ENCODE assay signal across 34 mouse cellular contexts in genomic region chr11:67734597-67734996, GRCm38 (mm10). TPM values are rescaled to one million over a fixed set of nuclear protein-coding genes. Genes with fewer than 3 reads are reported as not detected.
A peak's percentile ranks its signal among the peaks of the same experiment; 100 is the strongest.
DNase-seq lines count a peak whose midpoint lies in the region; ATAC-seq and TF ChIP-seq lines count a peak whose summit lies in the region.
"Had no signal": no experiment of that assay in that cellular context is flagged by ENCODE, and none has a peak within 500 bp of the region (broad histone marks: within the 10 kb centered on the region; RNA-seq: fewer than 3 reads in every experiment).

No protein-coding gene starts in this region.

- no peak overlapping the region for H3K4me3 ChIP-seq in left cerebral cortex, adult 2 months
- H3K4me3 ChIP-seq: embryonic facial prominence, embryonic 10.5 days; embryonic facial prominence, embryonic 13.5 days; erythroblast, embryonic 14.5 days; forebrain, embryonic 12.5 days; forebrain, embryonic 15.5 days; heart, embryonic 12.5 days; heart, embryonic 15.5 days had no signal

- ATAC-seq in frontal cortex, adult (ENCODE audit: low TSS enrichment), result peak; percentile 73
- ATAC-seq: forebrain, embryonic 15.5 days; hindbrain, postnatal 0 days; inflammation-experienced regulatory T-cells, adult 6 months had no signal

- no peak for DNase-seq in frontal cortex, postnatal 25 days (ENCODE audit: low spot score in 2 of 2)
- no peak for DNase-seq in left cerebral cortex, adult 2 months (ENCODE audit: extremely low spot score in 1 of 2, low spot score in 2 of 2)
- DNase-seq in left cerebral cortex, postnatal 10 days (ENCODE audit: extremely low spot score in 1 of 2, low spot score in 2 of 2), result no peak
- peak; percentile 23 for DNase-seq in right cerebral cortex, postnatal 25 days
- no peak for DNase-seq in right cerebral cortex, adult 2 months (ENCODE audit: low spot score in 2 of 2)
- DNase-seq in telencephalon, adult 2 months (ENCODE audit: low read depth, low spot score), result peak; percentile 76
- no peak for DNase-seq in heart, postnatal 10 days
- DNase-seq: adrenal gland, adult 2 months; adrenal gland, postnatal 14 days; B cell, adult 2 months; cerebellum, adult 11-12 months; cerebellum, adult 8-10 months; cerebellum, postnatal 10 days; cerebellum, postnatal 36 days; embryo, embryonic 11 days; gastrocnemius, postnatal 14 days; heart, postnatal 14 days; heart, postnatal 4 days had no signal

- intact Hi-C loops in left cerebral cortex, adult 2 months (cut with DNase I), result loop anchor here (5.0 kb wide), 1 partner anchor 132 kb away; no protein-coding TSS in a partner anchor
- intact Hi-C loops in left cerebral cortex, postnatal 10 days (cut with DNase I), result no loop called here
- intact Hi-C loops in heart, postnatal 10 days (cut with DNase I), result no loop called here

- peak overlapping the region; percentile 71 for H3K27ac ChIP-seq in left cerebral cortex, adult 2 months
- H3K27ac ChIP-seq: embryonic facial prominence, embryonic 10.5 days; embryonic facial prominence, embryonic 13.5 days; forebrain, embryonic 12.5 days; forebrain, embryonic 15.5 days; heart, embryonic 15.5 days; hindbrain, embryonic 14.5 days; hindbrain, postnatal 0 days had no signal

- TF ChIP-seq CTCF in left cerebral cortex, adult 2 months (IDR thresholded peaks at IDR 0.05), result no peak

RNA-seq across cellular contexts. Expression of gene Glp2r, which starts 36.4 kb away (rescaled TPM):
- total RNA-seq in left cerebral cortex, adult 2 months (2021), result 1 to 10 TPM; 1.2 to 2.0 TPM
- 1 to 10 TPM; 1.9 to 2.3 TPM for total RNA-seq in left cerebral cortex, postnatal 10 days (2021)
- not detected for total RNA-seq in heart, postnatal 10 days (2021)
- total RNA-seq: adrenal gland, postnatal 14 days; heart, adult 8-10 months; heart, postnatal 14 days; heart, postnatal 4 days; hindbrain, postnatal 0 days; MEL had no signal

RNA-seq across cellular contexts. Expression of gene Rcvrn, which starts 39.5 kb away (rescaled TPM):
- 1 to 10 TPM in 1 of 2 experiments, under 1 TPM in 1; 0.91 to 3.2 TPM for total RNA-seq in left cerebral cortex, adult 2 months (2021)
- total RNA-seq in left cerebral cortex, postnatal 10 days (2021), result 1 to 10 TPM; 2.8 to 3.0 TPM
- not detected for total RNA-seq in heart, postnatal 10 days (2021)
- total RNA-seq: adrenal gland, postnatal 14 days; adrenal gland, postnatal 4 days; gastrocnemius, postnatal 14 days; heart, adult 8-10 months; heart, postnatal 14 days; hindbrain, postnatal 0 days; MEL had no signal

RNA-seq across cellular contexts. Expression of gene Gsg1l2, which starts 39.8 kb away (rescaled TPM):
- total RNA-seq in left cerebral cortex, adult 2 months (2021), result not detected
- not detected for total RNA-seq in left cerebral cortex, postnatal 10 days (2021)
- not detected for total RNA-seq in heart, postnatal 10 days (2021)
- total RNA-seq: adrenal gland, adult 2 months; adrenal gland, postnatal 14 days; adrenal gland, postnatal 4 days; gastrocnemius, adult 18-20 months; gastrocnemius, postnatal 14 days; gastrocnemius, postnatal 4 days; heart, adult 8-10 months; heart, postnatal 14 days; heart, postnatal 4 days; hindbrain, postnatal 0 days; MEL had no signal

Comparison
In these comparisons a context has a peak if more than half of its experiments do, and no peak if none do; other contexts are left out.
1. DNase-seq: peak in right cerebral cortex, postnatal 25 days (single experiment) and telencephalon, adult 2 months (single experiment); none in frontal cortex, postnatal 25 days (0 of 2), left cerebral cortex, adult 2 months (0 of 2), left cerebral cortex, postnatal 10 days (0 of 2), right cerebral cortex, adult 2 months (0 of 2) and heart, postnatal 10 days (0 of 2).